Mouse (Mus musculus) adrenal gland (tissue): Measurements from ENCODE around the gene Cmya5.

Experiments
- intact Hi-C: fragments of 180-260 bp; cut with DNase I; formaldehyde crosslinking; loops from one replicate; pipeline ENCODE4 v1.15.1; 2025

Cmya5 gene

GRCm38 (mm10) chr13:93000640-93001351 lies 143.7 kb downstream of the Cmya5 start:
- intact Hi-C loops, result no loop called here

- intact Hi-C loops, result no loop called here
Measured at GRCm38 (mm10) chr13:92999860-93000259, 144.7 kb downstream of the Cmya5 start.

- intact Hi-C loops, result no loop called here
Measured at GRCm38 (mm10) chr13:92994743-92995142, 149.8 kb downstream of the Cmya5 start.

GRCm38 (mm10) chr13:92992823-92993222 lies 151.7 kb downstream of the Cmya5 start:
- intact Hi-C loops, result no loop called here
